Comparison of ENCODE assay signal across 25 mouse cellular contexts in genomic region chr5:143317288-143317610, GRCm38 (mm10). TPM values are rescaled to one million over a fixed set of nuclear protein-coding genes. Genes with fewer than 3 reads are reported as not detected.
DNase-seq lines count a peak whose midpoint lies in the region; ATAC-seq and TF ChIP-seq lines count a peak whose summit lies in the region.
"Had no signal": no experiment of that assay in that cellular context is flagged by ENCODE, and none has a peak within 500 bp of the region (broad histone marks: within the 10 kb centered on the region; RNA-seq: fewer than 3 reads in every experiment).

No protein-coding gene starts in this region.

- H3K27me3 ChIP-seq in kidney, adult 2 months (replicated peaks; ENCODE audit: control insufficient read depth, insufficient read depth, low read length): no peaks in the 10 kb centered on the region
- H3K27me3 ChIP-seq in kidney, embryonic 14.5 days (ENCODE audit: control insufficient read depth, insufficient read depth, low read length): no peaks in the 10 kb centered on the region
- no peaks in the 10 kb centered on the region for H3K27me3 ChIP-seq in hindbrain, embryonic 10.5 days (ENCODE audit: insufficient read depth, poor library complexity, severe bottlenecking)
- H3K27me3 ChIP-seq: limb, embryonic 13.5 days; liver, embryonic 15.5 days; neural tube, embryonic 13.5 days; stomach, embryonic 15.5 days had no signal

- no peaks in the 10 kb centered on the region for H3K36me3 ChIP-seq in kidney, adult 2 months (ENCODE audit: control insufficient read depth, insufficient read depth, low read length)
- peaks cover 63% of the 10 kb centered on the region for H3K36me3 ChIP-seq in kidney, embryonic 14.5 days (ENCODE audit: control insufficient read depth, insufficient read depth, low read length)
- peaks cover 80% of the 10 kb centered on the region for H3K36me3 ChIP-seq in hindbrain, embryonic 10.5 days

- peaks cover 8% of the 10 kb centered on the region; the same call in 1 of the 2 replicates for H3K4me1 ChIP-seq in kidney, adult 2 months (ENCODE audit: control insufficient read depth, insufficient read depth, low read length)
- H3K4me1 ChIP-seq in kidney, embryonic 14.5 days (ENCODE audit: control insufficient read depth, insufficient read depth, low read length): peaks cover 15% of the 10 kb centered on the region
- H3K4me1 ChIP-seq in hindbrain, embryonic 10.5 days (replicated peaks): peaks cover 23% of the 10 kb centered on the region

- H3K9ac ChIP-seq in kidney, embryonic 14.5 days (ENCODE audit: low read depth, low read length): no peak overlapping the region
- H3K9ac ChIP-seq: limb, embryonic 13.5 days; liver, embryonic 15.5 days; neural tube, embryonic 13.5 days; stomach, embryonic 15.5 days had no signal

- TF ChIP-seq CTCF in kidney, adult 2 months (conservative IDR thresholded peaks at IDR 0.05; ENCODE audit: insufficient read depth, insufficient read length, low read depth, low read length): no peak

- DNase-seq in kidney, adult 2 months: peak; percentile 68
- DNase-seq in adrenal gland, adult 8-10 months: peak; percentile 55
- peak; percentile 57 for DNase-seq in adrenal gland, postnatal 25 days
- peak; percentile 59 to 79 for DNase-seq in kidney, postnatal 25 days
- DNase-seq in hindbrain, embryonic 10.5 days (ENCODE audit: low spot score): no peak
- DNase-seq in cerebellum, adult 9-10 months: no peak
- DNase-seq: layer of hippocampus, adult 9-11 months; lung, postnatal 4 days; midbrain, embryonic 14.5 days; thymus, postnatal 25 days had no signal

- TF ChIP-seq POLR2A in kidney, adult 2 months (IDR thresholded peaks at IDR 0.05; ENCODE audit: low read depth, low read length): no peak

- H3K4me3 ChIP-seq in kidney, adult 2 months (ENCODE audit: insufficient read depth, low read depth, low read length): no peak overlapping the region
- no peak overlapping the region for H3K4me3 ChIP-seq in kidney, embryonic 14.5 days (ENCODE audit: low read length)
- no peak overlapping the region for H3K4me3 ChIP-seq in hindbrain, embryonic 10.5 days
- H3K4me3 ChIP-seq: limb, embryonic 13.5 days; liver, embryonic 15.5 days; neural tube, embryonic 13.5 days; stomach, embryonic 15.5 days had no signal

- H3K9me3 ChIP-seq in kidney, embryonic 14.5 days (ENCODE audit: control insufficient read depth, low read length): no peaks in the 10 kb centered on the region
- no peaks in the 10 kb centered on the region for H3K9me3 ChIP-seq in hindbrain, embryonic 10.5 days
- H3K9me3 ChIP-seq: limb, embryonic 13.5 days; liver, embryonic 15.5 days; neural tube, embryonic 13.5 days; stomach, embryonic 15.5 days had no signal

- no peak overlapping the region for H3K4me2 ChIP-seq in kidney, embryonic 14.5 days (replicated peaks; ENCODE audit: low read depth, low read length)
- H3K4me2 ChIP-seq: limb, embryonic 13.5 days; liver, embryonic 15.5 days; neural tube, embryonic 13.5 days; stomach, embryonic 15.5 days had no signal

- H3K27ac ChIP-seq in kidney, adult 2 months (ENCODE audit: insufficient read depth, low read depth, low read length): no peak overlapping the region
- H3K27ac ChIP-seq in kidney, embryonic 14.5 days (ENCODE audit: low read depth, low read length): no peak overlapping the region
- H3K27ac ChIP-seq in hindbrain, embryonic 10.5 days: no peak overlapping the region
- H3K27ac ChIP-seq: limb, embryonic 13.5 days; liver, embryonic 15.5 days; neural tube, embryonic 13.5 days; stomach, embryonic 15.5 days had no signal

- WGBS in kidney, adult 2 months: 56% methylated on average over 8 of the region's 8 CpGs
- WGBS in kidney, embryonic 14.5 days: 57% methylated on average over 8 of the region's 8 CpGs
- WGBS in hindbrain, embryonic 10.5 days: 90% methylated on average over 8 of the region's 8 CpGs

- no peak for ATAC-seq in kidney, embryonic 14.5 days (ENCODE audit: low FRiP score, low TSS enrichment)
- ATAC-seq: activated CD4-positive, CD25-positive, alpha-beta regulatory T cell, adult 4 months; forebrain, embryonic 14.5 days; hindbrain, embryonic 16.5 days; intestine, embryonic 16.5 days had no signal

RNA-seq across cellular contexts. Expression of gene E130309D02Rik, which starts 2.1 kb away (rescaled TPM):
- 17.9 and 18.1 TPM in 2 replicates for polyA plus RNA-seq in kidney, adult 2 months (2012; rRNA removed)
- 34.5 and 39.9 TPM in 2 replicates for polyA plus RNA-seq in kidney, embryonic 14.5 days (2014; fragmentation: Nextera tagmentation; extraction: Ambion mirVana)
- 10 to 100 TPM; 22.1 to 34.5 (median 28.6) TPM for total RNA-seq in adrenal gland, adult 8-10 months (2022)
- total RNA-seq in adrenal gland, postnatal 25 days (2021): 36.5 and 39.8 TPM in 2 replicates
- 64.3 and 65.3 TPM in 2 replicates for polyA plus RNA-seq in hindbrain, embryonic 10.5 days (2016; fragmentation: Nextera tagmentation; extraction: Ambion mirVana)

RNA-seq across cellular contexts. Expression of gene Zdhhc4, which starts 11.8 kb away (rescaled TPM):
- 80.6 and 85.0 TPM in 2 replicates for polyA plus RNA-seq in kidney, adult 2 months (2012; rRNA removed)
- 63.4 and 86.2 TPM in 2 replicates for polyA plus RNA-seq in kidney, embryonic 14.5 days (2014; fragmentation: Nextera tagmentation; extraction: Ambion mirVana)
- 10 to 100 TPM; 60.3 to 74.8 (median 66.3) TPM for total RNA-seq in adrenal gland, adult 8-10 months (2022)
- total RNA-seq in adrenal gland, postnatal 25 days (2021): 58.7 and 66.5 TPM in 2 replicates
- polyA plus RNA-seq in hindbrain, embryonic 10.5 days (2016; fragmentation: Nextera tagmentation; extraction: Ambion mirVana): 75.7 and 85.7 TPM in 2 replicates

RNA-seq across cellular contexts. Expression of gene Zfp853, which starts 23.8 kb away (rescaled TPM):
- 0.99 and 1.1 TPM in 2 replicates for polyA plus RNA-seq in kidney, adult 2 months (2012; rRNA removed)
- polyA plus RNA-seq in kidney, embryonic 14.5 days (2014; fragmentation: Nextera tagmentation; extraction: Ambion mirVana): 0.06 and 0.08 TPM in 2 replicates
- total RNA-seq in adrenal gland, adult 8-10 months (2022): under 1 TPM; 0.20 to 0.54 (median 0.46) TPM
- 0.24 and 0.29 TPM in 2 replicates for total RNA-seq in adrenal gland, postnatal 25 days (2021)
- not detected in 2 replicates for polyA plus RNA-seq in hindbrain, embryonic 10.5 days (2016; fragmentation: Nextera tagmentation; extraction: Ambion mirVana)
- total RNA-seq: gastrocnemius, adult 8-10 months; hematopoietic stem cell, adult 5-6 weeks; megakaryocyte-erythroid progenitor cell, adult 5-6 weeks had no signal
- polyA plus RNA-seq: activated CD4-positive, CD25-positive, alpha-beta regulatory T cell, adult 4 months; C2C12; forebrain, embryonic 14.5 days; heart, embryonic 16.5 days; intestine, embryonic 16.5 days; liver, embryonic 15.5 days had no signal

RNA-seq across cellular contexts. Expression of gene Grid2ip, which starts 39.9 kb away (rescaled TPM):
- polyA plus RNA-seq in kidney, adult 2 months (2012; rRNA removed): 0.13 TPM in 1 of 2 replicates, not detected in the other
- polyA plus RNA-seq in kidney, embryonic 14.5 days (2014; fragmentation: Nextera tagmentation; extraction: Ambion mirVana): 0.06 and 0.20 TPM in 2 replicates
- 1 to 10 TPM in 1 of 4 experiments, under 1 TPM in 3; 0.61 to 1.2 (median 0.91) TPM for total RNA-seq in adrenal gland, adult 8-10 months (2022)
- 0.73 and 0.95 TPM in 2 replicates for total RNA-seq in adrenal gland, postnatal 25 days (2021)
- polyA plus RNA-seq in hindbrain, embryonic 10.5 days (2016; fragmentation: Nextera tagmentation; extraction: Ambion mirVana): 0.07 and 0.18 TPM in 2 replicates
- total RNA-seq: gastrocnemius, adult 8-10 months; hematopoietic stem cell, adult 5-6 weeks; megakaryocyte-erythroid progenitor cell, adult 5-6 weeks had no signal
- polyA plus RNA-seq: activated CD4-positive, CD25-positive, alpha-beta regulatory T cell, adult 4 months; C2C12; gonadal fat pad, adult 2 months; liver, embryonic 15.5 days had no signal

RNA-seq across cellular contexts. Expression of gene Zfp316, which starts 47.4 kb away (rescaled TPM):
- 4.5 and 6.4 TPM in 2 replicates for polyA plus RNA-seq in kidney, adult 2 months (2012; rRNA removed)
- polyA plus RNA-seq in kidney, embryonic 14.5 days (2014; fragmentation: Nextera tagmentation; extraction: Ambion mirVana): 2.2 and 2.5 TPM in 2 replicates
- 10 to 100 TPM; 11.0 to 13.1 (median 12.0) TPM for total RNA-seq in adrenal gland, adult 8-10 months (2022)
- 7.4 and 11.6 TPM in 2 replicates for total RNA-seq in adrenal gland, postnatal 25 days (2021)
- polyA plus RNA-seq in hindbrain, embryonic 10.5 days (2016; fragmentation: Nextera tagmentation; extraction: Ambion mirVana): 3.9 and 6.6 TPM in 2 replicates

Comparison
In these comparisons a context has a peak if more than half of its experiments do, and no peak if none do; other contexts are left out.
1. DNase-seq: peak in kidney, adult 2 months (single experiment), adrenal gland, adult 8-10 months (single experiment), adrenal gland, postnatal 25 days (single experiment) and kidney, postnatal 25 days (2 of 2); none in hindbrain, embryonic 10.5 days (single experiment) and cerebellum, adult 9-10 months (single experiment).